Mouse (Mus musculus) CD4-positive, CD25-positive, alpha-beta regulatory T cell, adult 9 weeks (primary cell): ENCODE measurements around the gene Tfam. TPM values are rescaled to one million over a fixed set of nuclear protein-coding genes. Genes with fewer than 3 reads are reported as not detected.

Experiments used
- polyA plus RNA-seq: library from polyadenylated mRNA; unstranded; fragments of 100-300 nt; shearing (Covaris generic); gene quantifications from one replicate; pipeline ENCODE4 v1.2.1, GENCODE M21; 2017

Gene Tfam
- 137 TPM for polyA plus RNA-seq

GRCm38 (mm10) chr10:71238240-71238554 is at the start of gene Tfam:
TSS of gene Tfam (minus strand) at chr10:71238280.

GRCm38 (mm10) chr10:71285126-71285580 is 47.1 kb upstream of the Tfam start, which contains the start of gene Ube2d1:
TSS of gene Ube2d1 (minus strand) at chr10:71285262.

Other genes with a start within 250 kb of the Tfam start
- gene Bicc1, start 78.6 kb downstream of the Tfam start, polyA plus RNA-seq, result not detected
- gene Ube2d1, start 47.0 kb upstream of the Tfam start, polyA plus RNA-seq, result 14.4 TPM
- gene Cisd1, start 106.7 kb upstream of the Tfam start, polyA plus RNA-seq, result 33.2 TPM
- 3.0 TPM for gene Ipmk, start 109.5 kb upstream of the Tfam start, polyA plus RNA-seq